Mouse (Mus musculus): ENCODE results near the gene Btbd18. TPM values are rescaled to one million over a fixed set of nuclear protein-coding genes. Genes with fewer than 3 reads are reported as not detected.

Gene Btbd18
- total and polyA plus RNA-seq, 3 experiments: 0.04 to 0.24 TPM; not detected in 1

DNA sequence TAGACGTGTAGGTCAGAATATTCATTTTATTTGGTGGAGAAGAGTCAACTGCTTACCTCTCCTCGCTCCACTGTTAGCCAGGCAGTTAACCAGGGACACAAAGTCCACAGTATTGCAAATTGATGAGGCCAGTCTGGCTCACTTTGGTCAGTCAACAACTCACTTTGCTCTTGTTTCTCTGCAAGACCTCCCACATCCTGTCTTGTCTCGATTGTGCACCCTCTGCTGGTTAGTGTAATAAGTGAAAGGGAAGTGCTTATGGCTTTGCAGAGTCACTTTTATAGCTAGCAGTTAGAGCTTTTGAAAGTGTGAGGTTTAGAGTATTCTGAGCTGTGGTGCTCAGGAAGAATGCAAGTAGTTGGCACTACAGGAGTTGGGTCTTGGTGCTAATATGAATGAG is 1.4 kb downstream of the Btbd18 start:
- Histone ChIP-seq H3K4me3 (replicated peaks in 1 of 3; ENCODE audit: low read depth in 2 of 3, low read length in 2 of 3, poor library complexity in 1 of 3) (no peak overlapping the region), H3K27ac (ENCODE audit: insufficient read depth, low read depth) (no peak overlapping the region), H3K27me3 (replicated peaks) (no peaks in the 10 kb centered on the region), H3K4me1 (ENCODE audit: control insufficient read depth in 1 of 2, insufficient read depth in 2 of 2) (peaks cover 3 to 14% of the 10 kb centered on the region in 2 experiments; a peak in 3 of 4 replicates), H3K36me3 (replicated peaks in 1 of 2; ENCODE audit: control insufficient read depth in 1 of 2, insufficient read depth in 1 of 2, low read length in 1 of 2) (no peaks in the 10 kb centered on the region), H3K9ac (ENCODE audit: insufficient read depth, low read depth) (no peak overlapping the region), H3K4me2 (ENCODE audit: insufficient read depth, low read depth, poor library complexity, severe bottlenecking) (no peak overlapping the region), H3K9me3 (replicated peaks; ENCODE audit: low read length) (peaks cover 2% of the 10 kb centered on the region), H3K79me2 (replicated peaks; ENCODE audit: control insufficient read depth, extremely low read depth, insufficient read depth, poor library complexity, severe bottlenecking) (no peaks in the 10 kb centered on the region)
- DNase-seq (ENCODE audit: extremely low read depth): peak; percentile 74
- in situ Hi-C loops (cut with MboI; ENCODE audit: low pct_ligation_motif_present, low pct_unique_long_range_greater_than_20kb, low sequenced_read_pairs) (loop anchor here (25.0 kb wide), 1 partner anchor 198 kb away; no protein-coding TSS in a partner anchor), dilution Hi-C loops (cut with MboI; ENCODE audit: extremely low pct_ligation_motif_present, extremely low pct_unique_long_range_greater_than_20kb, low sequenced_read_pairs) (no loop called here)
- TF ChIP-seq IRF4 (IDR thresholded peaks at IDR 0.05; ENCODE audit: low read depth, low read length) (peak; percentile 55; the same call in 1 of the 2 replicates), JUND (conservative IDR thresholded peaks at IDR 0.05; ENCODE audit: low read depth, low read length) (no peak), E2F4 (IDR thresholded peaks at IDR 0.05; ENCODE audit: insufficient replicate concordance, low read depth, low read length) (no peak), USF1 (IDR thresholded peaks at IDR 0.05; ENCODE audit: low read depth, low read length) (no peak), KAT2A (IDR thresholded peaks at IDR 0.05; ENCODE audit: insufficient replicate concordance, low read length) (no peak), ZNF384 (IDR thresholded peaks at IDR 0.05; ENCODE audit: low read depth, low read length) (no peak), HCFC1 (IDR thresholded peaks at IDR 0.05; ENCODE audit: low read depth, low read length) (no peak), EP300 (IDR thresholded peaks at IDR 0.05; ENCODE audit: low read length) (no peak), MXI1 (IDR thresholded peaks at IDR 0.05; ENCODE audit: low read depth, low read length) (no peak), CHD2 (IDR thresholded peaks at IDR 0.05; ENCODE audit: low read length) (no peak), MAZ (IDR thresholded peaks at IDR 0.05; ENCODE audit: low read depth, low read length) (no peak), MEF2A (IDR thresholded peaks at IDR 0.05; ENCODE audit: borderline replicate concordance, low read depth, low read length) (no peak), GABPA (IDR thresholded peaks at IDR 0.05; ENCODE audit: insufficient replicate concordance, low read depth, low read length) (no peak), MYC (IDR thresholded peaks at IDR 0.05; ENCODE audit: low read depth, low read length) (no peak), ETS1 (conservative IDR thresholded peaks at IDR 0.05; ENCODE audit: low read depth, low read length) (no peak), JUN (IDR thresholded peaks at IDR 0.05; ENCODE audit: insufficient read depth, low read depth, low read length) (no peak), BHLHE40 (IDR thresholded peaks at IDR 0.05; ENCODE audit: low read depth, low read length) (no peak), POLR2AphosphoS2 (IDR thresholded peaks at IDR 0.05; ENCODE audit: low read depth, low read length) (no peak), UBTF (IDR thresholded peaks at IDR 0.05; ENCODE audit: low read depth, low read length) (no peak), TCF12 (IDR thresholded peaks at IDR 0.05; ENCODE audit: low read depth, low read length) (no peak), PAX5 (IDR thresholded peaks at IDR 0.05; ENCODE audit: low read length) (no peak), TBP (conservative IDR thresholded peaks at IDR 0.05; ENCODE audit: low read depth, low read length) (no peak), ELF1 (IDR thresholded peaks at IDR 0.05; ENCODE audit: low read depth, low read length) (peak; percentile 66; the same call in 1 of the 2 replicates), NRF1 (IDR thresholded peaks at IDR 0.05; ENCODE audit: low read depth, low read length) (no peak), ZC3H11A (IDR thresholded peaks at IDR 0.05; ENCODE audit: low read depth, low read length) (no peak), ZKSCAN1 (IDR thresholded peaks at IDR 0.05; ENCODE audit: borderline replicate concordance, low read depth, low read length) (no peak), SMC3 (IDR thresholded peaks at IDR 0.05; ENCODE audit: low read depth, low read length) (peak; percentile 83), MAFK (IDR thresholded peaks at IDR 0.05; ENCODE audit: insufficient replicate concordance, low read length) (no peak), CTCF (conservative IDR thresholded peaks at IDR 0.05 in 1 of 2, IDR thresholded peaks at IDR 0.05 in 1 of 2; ENCODE audit: low read depth in 2 of 2, low read length in 2 of 2) (peak; percentile 36 to 80; a peak in 3 of 4 replicates), RAD21 (IDR thresholded peaks at IDR 0.05; ENCODE audit: low read depth, low read length) (peak; percentile 41), POLR2A (IDR thresholded peaks at IDR 0.05; ENCODE audit: low read depth, low read length) (no peak), NELFE (IDR thresholded peaks at IDR 0.05; ENCODE audit: low read depth, low read length) (no peak), MAX (IDR thresholded peaks at IDR 0.05; ENCODE audit: low read length) (no peak), CHD1 (IDR thresholded peaks at IDR 0.05; ENCODE audit: low read depth, low read length) (no peak), ZMIZ1 (IDR thresholded peaks at IDR 0.05; ENCODE audit: low read depth, low read length) (no peak)

Data from CH12.LX (cell line).